Mouse (Mus musculus): Measurements from ENCODE around the gene Plcg1. TPM values are rescaled to one million over a fixed set of nuclear protein-coding genes. Genes with fewer than 3 reads are reported as not detected.

Gene Plcg1
- 18.8 and 20.7 TPM in 2 replicates for total RNA-seq (2014; fragmentation: Nextera tagmentation)
- 14.7 and 19.3 TPM in 2 replicates for total RNA-seq (2017)

DNA sequence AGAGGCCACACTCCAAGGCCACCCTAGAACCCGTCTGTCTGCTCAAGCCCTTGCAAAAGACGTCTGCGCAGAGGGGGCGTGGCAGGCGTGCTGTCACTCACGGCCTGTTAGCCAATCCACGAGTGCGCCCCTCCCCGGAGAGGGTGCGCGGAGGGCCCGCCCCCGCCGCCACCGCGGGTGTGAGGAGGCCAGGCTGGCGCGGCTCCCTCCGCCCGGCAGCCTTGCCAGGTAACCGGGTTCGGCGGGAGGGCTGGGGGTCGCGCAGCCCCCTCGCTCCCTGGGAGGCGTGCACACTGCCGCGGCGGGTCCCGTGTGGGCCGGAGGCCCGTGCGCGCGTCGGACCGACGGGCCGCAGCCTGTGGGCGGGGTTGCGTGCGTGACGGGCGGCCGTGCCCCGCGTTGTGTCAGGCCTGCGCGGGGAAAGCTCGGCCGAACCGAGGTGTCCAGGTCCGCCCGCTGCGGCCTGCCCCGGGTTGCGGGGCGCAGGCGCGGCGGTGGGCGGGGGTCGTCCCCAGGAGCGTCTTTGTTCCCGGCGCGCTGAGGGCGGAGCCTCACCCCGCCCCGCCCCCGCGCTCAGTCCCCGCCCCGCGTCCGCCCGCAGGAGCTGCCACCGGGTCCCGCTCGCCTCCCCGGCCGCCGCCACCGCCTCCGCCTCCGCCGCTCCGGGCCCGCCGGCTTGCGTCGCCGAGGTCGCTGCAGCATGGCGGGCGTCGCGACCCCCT, at the start of gene Plcg1:
TSS of gene Plcg1 (plus strand) at position 184 of the 722 bp plus-strand sequence.
- peak; percentile 87 for ATAC-seq (replicated peaks; ENCODE audit: low FRiP score, low TSS enrichment, poor library complexity, severe bottlenecking)

DNA sequence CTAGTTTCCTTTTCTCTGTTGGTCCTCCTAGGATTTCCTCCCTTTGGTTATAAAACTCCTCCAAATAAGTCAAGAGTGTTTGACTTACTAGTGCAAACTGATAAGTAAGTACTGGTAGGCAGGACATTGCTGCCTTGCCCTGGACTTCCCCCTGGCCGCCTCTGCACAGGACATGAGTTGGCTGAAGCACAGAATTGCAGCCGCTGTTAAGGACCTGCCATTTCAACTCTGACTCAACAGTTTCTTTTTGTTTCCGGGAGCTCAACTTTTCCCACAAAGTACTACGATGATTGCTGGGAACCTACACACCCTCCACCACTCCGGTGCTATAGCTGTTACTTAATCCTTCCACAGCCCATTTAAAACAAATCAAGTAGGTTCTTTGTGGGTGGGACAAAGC, 30.8 kb upstream of the Plcg1 start:
- peak; percentile 62 for ATAC-seq (replicated peaks; ENCODE audit: low FRiP score, low TSS enrichment, poor library complexity, severe bottlenecking)

DNA sequence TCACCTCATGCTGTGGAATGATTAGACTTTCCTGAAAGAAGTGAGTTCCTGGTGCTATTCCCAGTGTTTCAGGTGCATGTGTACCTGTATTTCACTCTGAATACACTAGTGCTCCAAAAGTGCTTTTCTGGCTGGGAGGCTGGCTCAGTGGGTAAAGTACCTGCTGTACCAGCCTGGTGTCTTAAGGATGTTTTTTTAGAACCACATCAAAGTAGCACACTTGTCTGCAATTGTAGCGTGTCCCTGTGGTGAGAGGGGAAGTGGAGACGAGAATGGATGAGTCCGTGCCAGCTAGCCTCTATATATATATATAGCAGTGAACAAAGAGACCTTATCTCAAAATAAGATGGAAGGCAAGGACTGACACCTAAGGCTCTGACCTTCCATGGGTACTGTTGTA, 29.5 kb upstream of the Plcg1 start:
- ATAC-seq (replicated peaks; ENCODE audit: low FRiP score, low TSS enrichment, poor library complexity, severe bottlenecking), result no peak

DNA sequence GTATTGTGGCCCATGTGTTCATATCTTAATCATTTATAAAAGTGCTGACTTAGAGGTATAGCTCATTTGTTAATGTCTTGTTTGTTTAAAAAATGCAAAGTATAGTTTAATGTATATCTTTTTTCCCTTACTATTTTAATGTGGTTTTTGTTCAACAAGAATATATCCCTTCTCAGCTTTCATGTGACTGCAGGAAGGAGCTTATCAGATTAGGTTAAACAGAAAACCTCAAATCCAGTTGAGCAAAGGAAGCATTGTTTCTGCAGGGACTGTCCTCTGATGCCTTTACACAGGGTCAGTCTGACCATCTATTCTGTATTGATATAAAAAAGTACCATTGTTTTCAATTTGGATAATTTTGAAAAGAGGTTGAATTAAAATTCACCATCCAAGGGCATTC, 28.3 kb upstream of the Plcg1 start:
- ATAC-seq (replicated peaks; ENCODE audit: low FRiP score, low TSS enrichment, poor library complexity, severe bottlenecking), result no peak

DNA sequence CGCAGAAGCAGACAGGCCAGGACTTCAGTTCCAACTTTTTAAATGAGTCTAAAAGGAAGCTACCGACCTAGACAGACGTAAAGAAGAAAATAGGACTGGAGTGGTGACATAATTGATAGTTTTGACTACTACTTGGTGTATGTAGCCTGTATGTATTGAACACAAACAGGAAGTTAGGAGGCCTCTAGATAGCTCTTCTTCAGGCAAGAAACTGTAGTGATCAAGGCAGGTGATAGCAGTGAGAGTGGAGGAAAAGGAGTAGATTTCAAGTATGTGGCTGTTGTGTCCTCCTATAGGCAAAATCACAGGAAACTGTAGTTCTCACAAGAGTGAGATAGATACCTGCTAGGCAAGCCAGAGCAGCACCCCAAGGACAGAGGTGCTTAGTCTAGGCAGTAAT, 23.4 kb upstream of the Plcg1 start:
- ATAC-seq (replicated peaks; ENCODE audit: low FRiP score, low TSS enrichment, poor library complexity, severe bottlenecking), result no peak

GRCm38 (mm10) chr2:160715463-160716030, 15.6 kb upstream of the Plcg1 start:
- no peak for ATAC-seq (replicated peaks; ENCODE audit: low FRiP score, low TSS enrichment, poor library complexity, severe bottlenecking)

GRCm38 (mm10) chr2:160717269-160717668, 13.8 kb upstream of the Plcg1 start:
- peak; percentile 68; the same call in 1 of the 2 replicates for ATAC-seq (replicated peaks; ENCODE audit: low FRiP score, low TSS enrichment, poor library complexity, severe bottlenecking)

GRCm38 (mm10) chr2:160718811-160719210, 12.3 kb upstream of the Plcg1 start:
- no peak for ATAC-seq (replicated peaks; ENCODE audit: low FRiP score, low TSS enrichment, poor library complexity, severe bottlenecking)

GRCm38 (mm10) chr2:160722714-160723113, 8.4 kb upstream of the Plcg1 start:
- ATAC-seq (replicated peaks; ENCODE audit: low FRiP score, low TSS enrichment, poor library complexity, severe bottlenecking), result no peak

DNA sequence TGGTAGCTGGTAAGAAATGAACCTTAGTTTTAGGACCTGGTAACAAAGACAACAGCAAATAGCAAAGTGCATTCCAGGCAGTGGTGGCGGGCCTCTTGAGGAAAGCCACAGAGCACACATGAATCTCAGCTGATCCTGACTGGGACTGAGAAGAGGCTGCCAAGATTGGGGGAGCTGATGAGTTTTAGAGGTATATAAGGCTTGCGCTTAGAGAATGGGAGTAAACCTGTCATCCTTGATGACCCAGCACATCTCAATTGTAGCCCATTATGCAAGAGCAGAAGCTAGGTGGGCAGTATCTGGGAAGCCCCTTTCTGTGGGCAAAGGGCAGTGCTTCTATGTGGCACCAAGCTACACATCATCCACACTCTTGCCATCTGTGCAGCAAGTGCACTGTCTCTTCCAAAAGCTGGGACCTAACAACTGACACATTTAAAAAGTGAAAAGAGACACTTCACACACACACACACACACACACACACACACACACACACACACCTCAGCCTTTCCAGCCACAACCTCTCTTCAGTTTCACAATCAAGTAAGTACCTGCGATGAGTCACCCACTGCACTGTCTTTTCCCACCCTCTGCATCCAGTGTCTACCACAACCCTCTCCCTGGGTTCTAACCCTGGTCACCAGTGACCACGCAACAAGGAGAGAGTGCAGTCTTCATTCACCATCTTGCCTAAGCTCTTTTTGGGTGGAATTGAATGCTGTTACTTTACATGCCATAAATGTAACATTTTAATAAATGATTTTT, 7.3 kb upstream of the Plcg1 start:
- no peak for ATAC-seq (replicated peaks; ENCODE audit: low FRiP score, low TSS enrichment, poor library complexity, severe bottlenecking)

- ATAC-seq (replicated peaks; ENCODE audit: low FRiP score, low TSS enrichment, poor library complexity, severe bottlenecking), result no peak
Observed at GRCm38 (mm10) chr2:160724536-160724935, 6.6 kb upstream of the Plcg1 start.

- ATAC-seq (replicated peaks; ENCODE audit: low FRiP score, low TSS enrichment, poor library complexity, severe bottlenecking), result no peak
Observed at GRCm38 (mm10) chr2:160725877-160726864, 4.9 kb upstream of the Plcg1 start.

GRCm38 (mm10) chr2:160728972-160729371, 2.1 kb upstream of the Plcg1 start:
- no peak for ATAC-seq (replicated peaks; ENCODE audit: low FRiP score, low TSS enrichment, poor library complexity, severe bottlenecking)

- ATAC-seq (replicated peaks; ENCODE audit: low FRiP score, low TSS enrichment, poor library complexity, severe bottlenecking), result no peak
Observed at GRCm38 (mm10) chr2:160729436-160729835, 1.7 kb upstream of the Plcg1 start.

GRCm38 (mm10) chr2:160729851-160730796, 976 bp upstream of the Plcg1 start:
- ATAC-seq (replicated peaks; ENCODE audit: low FRiP score, low TSS enrichment, poor library complexity, severe bottlenecking), result peak; percentile 24; the same call in 1 of the 2 replicates

GRCm38 (mm10) chr2:160730797-160731116, 343 bp upstream of the Plcg1 start:
- ATAC-seq (replicated peaks; ENCODE audit: low FRiP score, low TSS enrichment, poor library complexity, severe bottlenecking), result peak; percentile 38

- no peak; the same call in 1 of the 2 replicates for ATAC-seq (replicated peaks; ENCODE audit: low FRiP score, low TSS enrichment, poor library complexity, severe bottlenecking)
Observed at GRCm38 (mm10) chr2:160731839-160732261, 750 bp downstream of the Plcg1 start.

DNA sequence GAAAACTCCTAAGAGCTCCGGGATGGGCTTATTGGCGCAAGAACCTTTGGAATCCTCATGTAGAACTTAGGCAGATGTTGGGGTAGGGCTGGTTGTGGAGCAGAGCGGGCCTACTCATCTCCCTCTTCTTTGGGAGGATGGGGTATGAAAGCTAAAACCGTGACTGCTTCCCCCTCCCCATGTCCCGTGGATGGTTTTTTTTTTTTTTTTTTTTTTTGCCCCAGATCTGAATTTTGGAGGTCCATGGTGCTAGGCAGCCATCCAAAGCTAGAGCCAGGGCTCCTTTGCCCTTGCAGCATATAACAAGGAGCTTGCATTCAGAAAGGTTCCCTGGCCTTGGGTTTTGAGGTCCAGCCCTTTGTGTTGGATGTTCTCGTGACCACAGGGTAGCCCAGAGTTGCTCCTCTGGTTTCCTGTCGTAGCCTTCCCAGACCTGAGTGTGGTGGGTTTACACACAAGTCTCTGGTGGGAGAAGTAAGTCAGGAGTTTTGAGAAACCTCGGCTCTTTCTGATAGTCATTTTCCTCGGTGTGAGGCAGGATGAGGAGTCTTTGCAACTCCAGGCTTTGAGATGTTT, 1.4 kb downstream of the Plcg1 start:
- no peak for ATAC-seq (replicated peaks; ENCODE audit: low FRiP score, low TSS enrichment, poor library complexity, severe bottlenecking)
